Mouse (Mus musculus) cerebellum, adult (tissue): Measurements from ENCODE around the gene Zfp595.
A peak's percentile ranks its signal among the peaks of the same experiment; 100 is the strongest.
"Not testable (repeated sequence)": the region's sequence is repeated elsewhere in the genome, so short reads cannot be mapped to it uniquely, and the experiment has no call there.

Experiments
- ATAC-seq: cut with Nextera tagmentation; 2 replicates; pipeline ENCODE4 v1.9.2; 2017; ENCODE audit warnings: mild to moderate bottlenecking, moderate library complexity, mixed read lengths; ENCODE audit not compliant: insufficient number of reproducible peaks, low FRiP score, low TSS enrichment

The Zfp595 gene

DNA sequence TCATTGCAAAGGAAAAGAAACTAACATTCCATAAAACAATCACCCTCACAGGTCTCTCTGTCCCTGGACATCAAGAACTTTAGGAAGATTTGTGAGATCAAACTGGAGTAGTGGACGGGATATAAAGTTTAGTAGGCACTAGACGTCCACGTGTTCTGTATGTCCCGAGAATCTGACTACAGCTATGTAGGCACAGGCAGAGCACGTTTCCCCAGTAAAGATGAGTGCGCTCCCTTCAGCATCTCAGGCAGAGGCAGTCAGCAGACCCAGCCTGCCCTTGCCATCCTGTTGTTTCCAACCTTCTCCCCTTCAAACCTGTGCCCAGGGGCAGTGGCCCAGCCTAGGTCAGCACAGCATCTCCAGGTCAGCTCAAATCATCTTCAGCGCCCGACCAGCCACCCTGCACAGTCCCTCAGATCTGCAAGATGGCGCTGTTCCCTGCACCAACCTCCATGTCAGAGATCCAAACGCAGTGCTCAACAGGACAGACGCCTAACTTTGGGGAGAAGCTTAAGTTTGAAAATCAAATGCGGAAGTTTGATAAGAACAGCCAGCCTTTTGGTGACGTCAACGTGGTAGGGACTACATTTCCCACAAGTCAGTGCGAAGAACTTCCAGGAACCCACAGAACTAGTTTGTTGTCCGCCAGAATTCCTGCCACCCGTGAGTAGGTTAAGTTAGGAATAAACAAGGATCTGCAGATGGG lies at the start of gene Zfp595:
Zfp595 (minus strand) TSS at position 552 of the 706 bp plus-strand sequence.
- ATAC-seq = peak; percentile 94

GRCm38 (mm10) chr13:67376255-67376654 lies 43.9 kb upstream of the Zfp595 start:
- not testable (repeated sequence) for ATAC-seq

GRCm38 (mm10) chr13:67375050-67375911 lies 42.9 kb upstream of the Zfp595 start, which contains the start of the genes Gm28041 and Zfp456:
Gene Gm28041, minus strand, starts transcription at chr13:67375733.
Gene Zfp456, minus strand, starts transcription at chr13:67375810.
- ATAC-seq = peak; percentile 79

DNA sequence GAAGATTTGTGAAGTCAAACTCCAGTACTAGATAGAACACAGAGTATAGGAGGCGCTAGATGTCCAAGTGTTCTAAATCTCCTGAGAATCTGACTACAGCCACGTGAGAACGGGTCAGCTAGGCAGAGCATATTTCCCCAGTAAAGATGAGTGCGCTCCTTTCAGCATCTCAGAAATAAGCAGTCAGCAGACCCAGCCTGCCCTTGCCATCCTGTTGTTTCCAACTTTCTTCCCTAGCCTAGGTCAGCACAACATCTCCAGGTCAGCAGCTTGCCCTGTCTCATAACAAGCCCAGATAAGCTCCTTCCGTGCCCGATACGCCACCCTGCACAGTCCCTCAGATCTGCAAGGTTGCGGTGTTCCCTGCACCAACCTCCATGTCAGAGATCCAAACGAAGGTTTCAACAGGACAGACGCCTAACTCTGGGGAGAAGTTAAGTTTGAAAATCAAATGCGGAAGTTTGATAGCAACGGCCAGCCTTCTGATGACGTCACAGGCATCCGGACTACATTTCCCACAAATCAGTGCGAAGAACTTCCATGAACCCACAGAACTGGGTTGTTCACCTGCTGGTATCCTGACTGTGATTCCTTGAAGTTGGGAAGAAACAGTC lies 27.9 kb upstream of the Zfp595 start, which contains the start of the genes Gm28044 and Zfp953:
Gm28044 (minus strand) TSS at position 406 of the 614 bp plus-strand sequence.
Zfp953 (minus strand) TSS at position 475 of the 614 bp plus-strand sequence.
- peak; percentile 90 for ATAC-seq

- ATAC-seq = no peak
Measured at GRCm38 (mm10) chr13:67351854-67352253, 19.5 kb upstream of the Zfp595 start.

- ATAC-seq = no peak
Measured at GRCm38 (mm10) chr13:67343422-67343821, 11.1 kb upstream of the Zfp595 start.

GRCm38 (mm10) chr13:67332877-67333276 lies 507 bp upstream of the Zfp595 start:
- ATAC-seq = 0 out of 2 replicates have a peak, but pooled peaks have one; percentile 11

- ATAC-seq = 0 out of 2 replicates have a peak, but pooled peaks have one; percentile 11
Measured at GRCm38 (mm10) chr13:67306718-67307117, 25.7 kb downstream of the Zfp595 start.

DNA sequence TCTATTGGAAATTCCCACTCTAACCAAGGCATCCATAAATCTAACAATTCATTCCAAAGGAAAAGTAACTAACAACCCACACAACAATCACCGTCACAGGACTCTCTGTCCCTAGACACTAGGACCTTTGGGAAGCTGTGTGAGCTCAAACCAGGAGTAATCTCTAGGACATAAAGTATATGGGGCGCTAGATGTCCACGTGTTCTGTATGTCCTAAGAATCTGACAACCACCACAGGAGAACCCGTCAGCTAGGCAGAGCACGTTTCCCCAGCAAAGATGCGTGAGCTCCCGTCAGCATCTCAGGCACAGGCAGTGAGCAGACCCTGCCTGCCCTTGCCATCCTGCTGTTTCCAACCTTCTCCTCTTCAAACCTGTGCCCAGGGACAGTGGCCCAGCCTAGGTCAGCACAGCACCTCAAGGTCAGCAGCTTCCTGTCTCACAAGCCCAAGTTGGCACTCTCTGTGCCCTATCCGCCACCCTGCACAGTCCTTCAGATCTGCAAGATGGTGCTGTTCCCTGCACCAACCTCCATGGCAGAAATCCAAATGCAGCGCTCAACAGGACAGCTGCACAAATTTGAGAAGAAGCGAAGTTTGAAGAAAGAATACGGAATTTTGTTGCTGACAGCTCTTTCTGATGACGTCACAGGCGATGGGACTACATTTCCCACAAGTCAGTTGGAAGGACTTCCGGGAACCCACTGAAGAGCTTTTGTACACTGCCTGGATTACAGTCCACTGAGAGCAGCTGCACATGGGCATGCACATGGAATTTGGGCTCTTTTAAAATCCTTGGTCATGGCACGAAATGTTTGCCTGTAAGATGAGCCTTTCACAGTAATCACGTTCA lies 26.3 kb downstream of the Zfp595 start, which contains the start of gene Zfp457:
Zfp457 (minus strand) TSS at position 664 of the 851 bp plus-strand sequence.
- ATAC-seq = peak; percentile 97

GRCm38 (mm10) chr13:67278314-67278713 lies 54.1 kb downstream of the Zfp595 start, which contains the start of gene Zfp458:
Gene Zfp458, minus strand, starts transcription at chr13:67278466.
- no peak for ATAC-seq

GRCm38 (mm10) chr13:67269383-67270065 lies 62.8 kb downstream of the Zfp595 start:
- ATAC-seq = peak; percentile 49; the same call in 1 of the 2 replicates

DNA sequence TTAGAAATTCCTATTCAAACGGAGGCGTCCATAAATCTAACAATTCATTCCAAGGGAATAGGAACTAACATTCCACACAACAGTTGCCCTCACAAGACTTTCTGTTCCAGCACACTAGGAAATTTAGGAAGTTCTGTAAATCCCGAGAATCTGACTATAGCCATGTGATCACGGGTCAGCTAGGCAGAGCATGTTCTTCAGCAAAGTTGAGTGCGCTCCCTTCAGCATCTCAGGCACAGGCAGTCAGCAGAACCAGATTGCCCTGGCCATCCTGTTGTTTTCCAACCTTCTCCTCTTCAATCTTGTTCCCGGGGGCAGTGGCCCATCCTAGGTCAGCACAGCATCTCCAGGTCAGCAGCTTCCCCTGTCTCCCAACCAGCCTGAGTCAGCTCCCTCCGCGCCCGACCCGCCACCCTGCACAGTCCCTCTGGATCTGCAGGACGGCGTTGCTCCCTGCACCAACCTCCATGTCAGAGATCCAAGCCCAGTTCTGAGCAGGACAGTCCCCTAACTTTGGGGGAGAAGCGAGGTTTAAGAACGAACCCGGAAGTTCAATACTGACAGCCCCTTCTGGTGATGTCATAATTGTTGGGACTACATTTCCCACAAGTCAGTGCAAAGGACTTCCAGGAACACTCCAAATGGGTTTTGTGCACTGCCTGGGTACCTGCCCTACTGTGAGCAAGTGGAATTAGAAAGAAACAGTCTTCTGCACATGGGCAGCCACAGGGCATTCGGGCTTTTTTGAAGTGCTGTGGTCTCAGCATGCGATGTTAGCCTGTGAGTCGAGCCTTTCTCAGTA lies 63.6 kb downstream of the Zfp595 start:
- peak; percentile 100 for ATAC-seq
